Mouse (Mus musculus) CD4-positive helper T cell, adult 2 months (primary cell): ENCODE measurements around the gene Ppip5k1.

ENCODE experiments used
- DNase-seq: peaks from one replicate; pipeline ENCODE4 v3.0.0-alpha.2; 2012; ENCODE audit warnings: low read depth, missing footprints, low spot score

Ppip5k1 gene

GRCm38 (mm10) chr2:121299471-121299870, 55.7 kb downstream of the Ppip5k1 start:
- DNase-seq = no peak

GRCm38 (mm10) chr2:121298131-121298530, 57.1 kb downstream of the Ppip5k1 start:
- DNase-seq = no peak

- DNase-seq = no peak
These were observed 57.5 kb downstream of the Ppip5k1 start for GRCm38 (mm10) chr2:121297701-121298100.

- no peak for DNase-seq
These were observed 58.4 kb downstream of the Ppip5k1 start for GRCm38 (mm10) chr2:121296754-121297231.

GRCm38 (mm10) chr2:121295608-121296571, 59.3 kb downstream of the Ppip5k1 start:
- DNase-seq = peak; percentile 38

- DNase-seq = no peak
These were observed 60.2 kb downstream of the Ppip5k1 start for GRCm38 (mm10) chr2:121294753-121295607.

- peak; percentile 43 for DNase-seq
These were observed 61.0 kb downstream of the Ppip5k1 start for GRCm38 (mm10) chr2:121294182-121294581.

- no peak for DNase-seq
These were observed 62.7 kb downstream of the Ppip5k1 start for GRCm38 (mm10) chr2:121292316-121293013.

GRCm38 (mm10) chr2:121289730-121290540, 65.3 kb downstream of the Ppip5k1 start:
- peak; percentile 34 for DNase-seq

- peak; percentile 95 for DNase-seq
These were observed 66.1 kb downstream of the Ppip5k1 start, which contains the start of gene Map1a for GRCm38 (mm10) chr2:121288901-121289729. Gene Map1a, plus strand, starts transcription at chr2:121289600.

GRCm38 (mm10) chr2:121287850-121288249, 67.3 kb downstream of the Ppip5k1 start:
- no peak for DNase-seq

GRCm38 (mm10) chr2:121271928-121272516, 83.2 kb downstream of the Ppip5k1 start:
- DNase-seq = no peak

GRCm38 (mm10) chr2:121271236-121271927, 83.8 kb downstream of the Ppip5k1 start, which contains the start of gene Trp53bp1:
Gene Trp53bp1, minus strand, starts transcription at chr2:121271407.
- peak; percentile 95 for DNase-seq

GRCm38 (mm10) chr2:121270521-121271235, 84.5 kb downstream of the Ppip5k1 start:
- DNase-seq = no peak

GRCm38 (mm10) chr2:121268446-121268845, 86.8 kb downstream of the Ppip5k1 start:
- DNase-seq = no peak
